Mouse (Mus musculus) testis, adult 2 months (tissue): ENCODE measurements at regions not wholly inside any gene's neighbourhood (a gene's known extent, or its start where the extent isn't known, plus 50 kb on each side); places are given as distances from the start of the nearest gene placed in this dataset.

Experiments
- H3K27ac ChIP-seq: fragments of 200-500 bp; 2 replicates; pipeline ENCODE4 v1.5.1; 2012; ENCODE audit warnings: low read depth, low read length; ENCODE audit not compliant: control insufficient read depth, insufficient read depth
- H3K27me3 ChIP-seq: fragments of 200-500 bp; 2 replicates; pipeline ENCODE4 v1.6.1; 2012; ENCODE audit warnings: mild to moderate bottlenecking, low read length, moderate library complexity; ENCODE audit not compliant: control insufficient read depth, insufficient read depth
- H3K36me3 ChIP-seq: fragments of 200-500 bp; 2 replicates; pipeline ENCODE4 v1.6.1; 2012; ENCODE audit warnings: mild to moderate bottlenecking, low read length; ENCODE audit not compliant: control insufficient read depth, insufficient read depth
- H3K4me1 ChIP-seq: fragments of 200-500 bp; 2 replicates; pipeline ENCODE4 v1.6.1; 2012; ENCODE audit warnings: low read length; ENCODE audit not compliant: control insufficient read depth, insufficient read depth
- H3K4me3 ChIP-seq: fragments of 200-500 bp; 2 replicates; pipeline ENCODE4 v1.5.1; 2012; ENCODE audit warnings: low read depth, mild to moderate bottlenecking, low read length, moderate library complexity, mixed read lengths; ENCODE audit not compliant: control insufficient read depth
- CTCF ChIP-seq: fragments of 200-500 bp; IDR thresholded peaks from 2 replicates; pipeline ENCODE4 v1.5.1; 2012; ENCODE audit warnings: low read depth, mild to moderate bottlenecking, inconsistent platforms, low read length, moderate library complexity; ENCODE audit not compliant: control insufficient read depth, insufficient read depth, insufficient replicate concordance
- POLR2A ChIP-seq: fragments of 200-500 bp; IDR thresholded peaks from 2 replicates; pipeline ENCODE4 v1.6.1; 2012; ENCODE audit warnings: low read depth, mild to moderate bottlenecking, inconsistent platforms, low read length, moderate library complexity; ENCODE audit not compliant: control insufficient read depth

- Histone ChIP-seq H3K27me3 (no peaks in the 10 kb centered on the region), H3K36me3 (no peaks in the 10 kb centered on the region), H3K27ac (no peak overlapping the region), H3K4me3 (no peak overlapping the region), H3K4me1 (peaks cover 3% of the 10 kb centered on the region; the same call in 1 of the 2 replicates)
- peak; percentile 93; the same call in 1 of the 2 replicates for TF ChIP-seq CTCF
- TF ChIP-seq POLR2A = no peak
Observed at GRCm38 (mm10) chr1:166821146-166821545, 139.5 kb upstream of the Fmo9 start.

DNA sequence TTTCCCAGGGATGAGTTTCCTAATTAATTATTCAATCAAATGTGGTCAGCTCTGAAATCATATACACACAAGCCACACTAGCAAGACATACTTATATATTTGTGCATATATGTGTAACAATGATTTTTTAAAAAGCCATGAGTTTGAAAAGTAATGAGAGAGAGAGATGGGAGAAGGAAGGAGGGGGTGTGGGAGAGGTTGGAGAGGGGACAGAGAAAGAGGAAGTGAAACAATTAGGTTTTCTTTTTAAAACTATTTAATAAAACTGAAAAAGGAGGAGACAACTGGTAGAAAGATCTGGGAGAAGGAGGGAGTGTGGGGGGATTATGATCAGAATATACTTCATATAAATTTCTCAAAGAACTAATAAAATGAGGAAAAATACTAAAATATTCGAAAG, 155.7 kb upstream of the Fmo9 start:
- no peak overlapping the region for H3K27ac ChIP-seq
- H3K27me3 ChIP-seq = no peaks in the 10 kb centered on the region
- no peaks in the 10 kb centered on the region for H3K36me3 ChIP-seq
- no peak for TF ChIP-seq CTCF
- H3K4me3 ChIP-seq = no peak overlapping the region
- no peaks in the 10 kb centered on the region for H3K4me1 ChIP-seq

DNA sequence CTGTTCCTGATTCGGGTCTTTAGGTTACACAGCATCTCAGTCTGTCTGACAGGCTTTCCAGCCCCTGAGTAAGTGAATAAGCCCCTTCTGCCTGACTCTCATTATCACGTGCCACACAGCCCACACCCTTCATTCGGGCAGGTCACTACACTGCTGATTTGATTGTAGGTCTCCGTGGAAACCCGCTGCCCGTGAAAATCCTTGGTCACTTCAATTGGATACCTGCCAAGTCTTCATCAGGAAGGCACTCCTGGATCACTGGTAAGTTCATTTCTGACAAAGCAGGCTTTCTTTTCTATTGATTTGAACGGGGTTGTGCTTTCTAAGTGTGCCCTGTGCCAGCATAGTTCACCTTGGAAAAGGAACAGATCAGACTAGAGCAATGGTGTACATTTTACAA, 158.2 kb upstream of the Fmo9 start:
- no peak overlapping the region for H3K27ac ChIP-seq
- no peaks in the 10 kb centered on the region for H3K36me3 ChIP-seq
- no peak for TF ChIP-seq CTCF
- TF ChIP-seq POLR2A = no peak
- H3K4me1 ChIP-seq = no peaks in the 10 kb centered on the region
- H3K27me3 ChIP-seq = no peaks in the 10 kb centered on the region
- no peak overlapping the region for H3K4me3 ChIP-seq

GRCm38 (mm10) chr1:166843397-166843877, 157.8 kb upstream of the Fam78b start:
- no peaks in the 10 kb centered on the region for H3K27me3 ChIP-seq
- no peaks in the 10 kb centered on the region for H3K4me1 ChIP-seq
- no peak overlapping the region for H3K4me3 ChIP-seq
- H3K27ac ChIP-seq = no peak overlapping the region
- H3K36me3 ChIP-seq = no peaks in the 10 kb centered on the region
- TF ChIP-seq POLR2A = no peak
- no peak for TF ChIP-seq CTCF

DNA sequence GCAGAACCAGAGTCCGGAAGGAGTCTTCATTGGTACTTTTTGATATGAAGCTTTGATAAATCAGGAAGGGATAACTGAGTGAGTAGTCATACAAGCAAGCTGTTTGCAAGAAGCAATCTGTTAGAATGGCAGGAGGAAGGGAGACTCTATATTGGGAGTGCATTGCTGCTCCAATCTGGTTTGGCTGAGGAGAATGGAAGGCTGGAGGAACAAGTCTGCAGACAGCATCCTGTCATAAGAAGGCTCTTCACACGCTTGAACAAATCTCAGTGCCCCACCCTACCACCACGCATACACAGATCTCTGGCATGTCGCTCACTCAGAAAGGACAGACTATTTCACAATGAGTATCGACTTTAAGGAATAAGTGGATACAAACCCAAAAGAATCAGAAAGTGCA, 154.7 kb upstream of the Fam78b start:
- H3K27ac ChIP-seq = no peak overlapping the region
- H3K27me3 ChIP-seq = no peaks in the 10 kb centered on the region
- H3K4me1 ChIP-seq = no peaks in the 10 kb centered on the region
- no peak overlapping the region for H3K4me3 ChIP-seq
- TF ChIP-seq CTCF = no peak
- TF ChIP-seq POLR2A = no peak
- no peaks in the 10 kb centered on the region for H3K36me3 ChIP-seq

DNA sequence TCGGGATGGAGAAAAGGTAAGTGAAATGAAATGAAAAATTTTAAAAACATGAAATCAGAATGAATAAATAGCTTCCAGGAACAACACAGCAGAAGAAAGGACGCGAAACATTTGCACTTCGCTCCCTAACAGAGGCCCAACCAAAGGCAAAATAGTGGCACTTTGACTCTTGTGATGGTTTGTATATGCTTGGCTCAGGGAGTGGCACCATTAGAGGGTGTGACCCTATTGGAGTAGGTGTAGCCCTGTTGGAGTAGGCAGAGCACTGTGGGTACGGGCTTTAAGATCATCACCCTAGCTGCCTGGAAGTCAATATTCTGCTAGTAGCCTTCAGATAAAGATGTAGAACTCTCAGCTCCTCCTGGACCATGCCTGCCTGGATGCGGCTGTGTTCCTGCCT, 154.0 kb upstream of the Fam78b start:
- TF ChIP-seq CTCF = no peak
- no peak for TF ChIP-seq POLR2A
- no peak overlapping the region for H3K27ac ChIP-seq
- H3K27me3 ChIP-seq = no peaks in the 10 kb centered on the region
- H3K4me1 ChIP-seq = no peaks in the 10 kb centered on the region
- H3K36me3 ChIP-seq = no peaks in the 10 kb centered on the region
- no peak overlapping the region for H3K4me3 ChIP-seq

- H3K4me3 ChIP-seq = no peak overlapping the region
- H3K36me3 ChIP-seq = no peaks in the 10 kb centered on the region
- no peak overlapping the region for H3K27ac ChIP-seq
- H3K27me3 ChIP-seq = no peaks in the 10 kb centered on the region
- TF ChIP-seq CTCF = no peak
- no peak for TF ChIP-seq POLR2A
- no peaks in the 10 kb centered on the region for H3K4me1 ChIP-seq
Observed at GRCm38 (mm10) chr1:166848015-166848535, 153.1 kb upstream of the Fam78b start.

- Histone ChIP-seq H3K27ac (no peak overlapping the region), H3K27me3 (no peaks in the 10 kb centered on the region)
- no peak for TF ChIP-seq POLR2A
- no peak for TF ChIP-seq CTCF
Observed at GRCm38 (mm10) chr1:166855988-166856387, 145.2 kb upstream of the Fam78b start.

DNA sequence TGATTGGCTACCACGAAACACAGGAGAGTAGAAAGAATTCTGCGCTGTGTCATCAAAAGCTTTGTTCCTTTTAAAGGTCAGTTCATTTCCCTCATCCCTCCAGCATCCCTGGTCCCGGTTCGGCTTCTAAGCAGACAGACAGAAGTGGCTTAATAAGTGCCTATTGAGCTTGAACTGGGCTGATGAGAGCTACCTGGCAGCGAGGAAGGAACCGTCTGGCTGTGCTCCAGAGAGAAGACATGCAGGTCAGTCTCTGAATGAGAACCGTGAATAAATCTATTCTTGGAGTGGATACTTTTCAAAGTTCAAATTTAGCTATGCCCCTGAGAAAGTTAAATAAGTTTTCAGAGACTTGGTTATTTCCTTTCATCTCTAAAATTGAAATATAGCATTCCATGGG, 135.0 kb upstream of the Fam78b start:
- no peak overlapping the region for H3K27ac ChIP-seq
- no peak overlapping the region for H3K4me3 ChIP-seq
- H3K36me3 ChIP-seq = no peaks in the 10 kb centered on the region
- no peaks in the 10 kb centered on the region for H3K4me1 ChIP-seq
- H3K27me3 ChIP-seq = no peaks in the 10 kb centered on the region
- no peak for TF ChIP-seq CTCF
- no peak for TF ChIP-seq POLR2A

More at GRCm38 (mm10) chr1:166855988-166856387, 145.2 kb upstream of the Fam78b start:
- H3K36me3 ChIP-seq = no peaks in the 10 kb centered on the region
- peaks cover 2% of the 10 kb centered on the region; the same call in 1 of the 2 replicates for H3K4me1 ChIP-seq
- no peak overlapping the region for H3K4me3 ChIP-seq
